Mouse (Mus musculus): ENCODE results near the gene Spg20. TPM values are rescaled to one million over a fixed set of nuclear protein-coding genes. Genes with fewer than 3 reads are reported as not detected.

The Spg20 gene
- polyA plus RNA-seq (2015; fragmentation: Nextera tagmentation; extraction: Ambion mirVana) = 17.8 and 21.4 TPM in 2 replicates

DNA sequence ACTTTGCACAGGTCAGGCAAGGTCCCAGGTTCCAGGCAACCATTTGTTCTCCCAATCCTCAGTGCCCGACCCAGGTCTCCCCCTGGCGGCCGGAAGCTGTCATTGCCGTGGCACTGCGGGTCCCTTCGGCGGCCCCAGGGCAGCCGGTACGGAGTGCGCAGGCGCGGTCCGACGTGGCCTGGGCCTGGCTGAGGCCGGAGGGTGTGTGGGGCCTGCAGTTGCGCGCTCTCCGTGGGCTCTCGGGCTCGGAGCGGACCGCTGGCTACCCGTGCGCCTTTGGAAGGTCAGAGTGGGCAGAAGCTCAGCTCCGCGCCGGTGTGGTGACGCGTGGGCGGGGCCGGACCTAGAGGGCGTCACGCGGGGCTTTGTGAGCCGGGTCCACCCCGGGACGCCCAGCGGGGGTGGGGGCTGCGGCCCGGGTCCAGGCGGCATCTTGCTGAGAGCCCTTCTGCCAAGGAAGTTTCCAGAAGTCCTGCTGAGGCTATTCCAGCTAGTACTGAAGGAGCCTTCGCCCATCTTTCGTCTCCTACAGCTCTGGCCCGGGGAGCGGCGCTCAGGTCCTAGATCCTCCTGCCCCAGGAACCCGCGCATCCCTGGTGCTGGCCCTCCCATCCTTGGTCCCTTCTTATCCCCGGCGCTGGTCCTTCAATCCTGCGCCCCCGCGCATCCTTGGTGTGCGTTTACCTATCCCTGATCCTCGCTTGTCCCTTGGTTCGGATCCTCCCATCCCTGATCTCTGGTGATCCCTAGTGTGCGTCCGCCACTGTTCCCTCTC lies at the start of gene Spg20:
Spg20 (plus strand) TSS at position 174 of the 775 bp plus-strand sequence.

GRCm38 (mm10) chr3:55137039-55137438 lies 25.1 kb downstream of the Spg20 start, which contains the start of gene Ccdc169:
Ccdc169 (plus strand) TSS chr3:55137339.

GRCm38 (mm10) chr3:55181766-55182165 lies 69.9 kb downstream of the Spg20 start, which contains the start of gene Sohlh2:
Sohlh2 (plus strand) TSS chr3:55182028.

Small RNAs within 50 kb of the gene (microRNA-seq; reads per million reads assigned to microRNA genes)
- gene Gm22029 = not detected

Other genes with a start within 250 kb of the Spg20 start
- gene Sertm1, start 196.2 kb upstream of the Spg20 start, polyA plus RNA-seq (2015; fragmentation: Nextera tagmentation; extraction: Ambion mirVana) = not detected in 2 replicates
- 0.13 and 0.78 TPM in 2 replicates for gene Ccna1, start 56.6 kb upstream of the Spg20 start, polyA plus RNA-seq (2015; fragmentation: Nextera tagmentation; extraction: Ambion mirVana)
- 0.06 TPM in 1 of 2 replicates, not detected in the other for gene Ccdc169, start 25.2 kb downstream of the Spg20 start, polyA plus RNA-seq (2015; fragmentation: Nextera tagmentation; extraction: Ambion mirVana)
- not detected in 2 replicates for gene Sohlh2, start 69.9 kb downstream of the Spg20 start, polyA plus RNA-seq (2015; fragmentation: Nextera tagmentation; extraction: Ambion mirVana)
- gene Dclk1, start 130.3 kb downstream of the Spg20 start, polyA plus RNA-seq (2015; fragmentation: Nextera tagmentation; extraction: Ambion mirVana) = 12.2 and 13.1 TPM in 2 replicates

All from urinary bladder, postnatal 0 days (tissue).